Mouse (Mus musculus) heart, embryonic 13.5 days (tissue): ENCODE data around the gene Clmp. TPM values are rescaled to one million over a fixed set of nuclear protein-coding genes. Genes with fewer than 3 reads are reported as not detected.

Experiments
- ATAC-seq: fragments of 200-750 bp; cut with Nextera tagmentation; 2 replicates; pipeline ENCODE4 v1.8.0; 2017; ENCODE audit warnings: moderate TSS enrichment; ENCODE audit not compliant: insufficient number of reproducible peaks, low FRiP score, low TSS enrichment; ENCODE audit errors: extremely low read depth
- H3K27ac ChIP-seq: fragments of 300-500 bp; sonication (generic); replicated peaks from 2 replicates; pipeline ENCODE4 v1.5.1; 2015; ENCODE audit warnings: moderate library complexity, mild to moderate bottlenecking, inconsistent platforms
- H3K27me3 ChIP-seq: fragments of 300-500 bp; sonication (generic); replicated peaks from 2 replicates; pipeline ENCODE4 v1.6.1; 2015; ENCODE audit warnings: mild to moderate bottlenecking, inconsistent platforms
- H3K36me3 ChIP-seq: fragments of 300-500 bp; sonication (generic); 2 replicates; pipeline ENCODE4 v1.6.1; 2015; ENCODE audit warnings: mild to moderate bottlenecking, inconsistent platforms
- H3K4me1 ChIP-seq: fragments of 300-500 bp; sonication (generic); 2 replicates; pipeline ENCODE4 v1.6.1; 2015; ENCODE audit warnings: inconsistent platforms
- H3K4me2 ChIP-seq: fragments of 300-500 bp; sonication (generic); 2 replicates; pipeline ENCODE4 v1.6.1; 2015; ENCODE audit warnings: inconsistent platforms, mild to moderate bottlenecking, moderate library complexity
- H3K4me3 ChIP-seq: fragments of 300-500 bp; sonication (generic); 2 replicates; pipeline ENCODE4 v1.5.1; 2015; ENCODE audit warnings: moderate library complexity, mild to moderate bottlenecking, inconsistent platforms
- H3K9ac ChIP-seq: fragments of 300-500 bp; sonication (generic); 2 replicates; pipeline ENCODE4 v1.6.1; 2015; ENCODE audit warnings: inconsistent platforms, mild to moderate bottlenecking, moderate library complexity
- H3K9me3 ChIP-seq: fragments of 300-500 bp; sonication (generic); 2 replicates; pipeline ENCODE4 v1.6.1; 2016; ENCODE audit warnings: inconsistent platforms
- WGBS: fragments of 180-500 bp; shearing (Covaris S2); methylation state at CpG from one replicate; pipeline ENCODE4 v1.1.7; 2015; ENCODE audit warnings: mixed read lengths; 5-methylcytosine and 5-hydroxymethylcytosine counted together
- polyA plus RNA-seq: library from polyadenylated mRNA; unstranded; fragments of >200 nt; fragmentation: Nextera tagmentation; extraction: Ambion mirVana; gene quantifications from 2 replicates; pipeline ENCODE4 v1.2.1, GENCODE M21; 2015

Clmp gene
- polyA plus RNA-seq, 1 experiment from 2014 or later, result 9.4 TPM

GRCm38 (mm10) chr9:40717182-40717874, 31.6 kb downstream of the Clmp start:
- peak overlapping the region; percentile 41 for H3K27ac ChIP-seq
- no peak overlapping the region for H3K9ac ChIP-seq
- 60% methylated on average over 18 of the region's 18 CpGs for WGBS
- H3K4me2 ChIP-seq, result peak overlapping the region; percentile 20
- H3K36me3 ChIP-seq, result no peaks in the 10 kb centered on the region
- no peak overlapping the region for H3K4me3 ChIP-seq
- no peak for ATAC-seq
- H3K9me3 ChIP-seq, result no peaks in the 10 kb centered on the region
- H3K4me1 ChIP-seq, result peaks cover 15% of the 10 kb centered on the region
- no peaks in the 10 kb centered on the region for H3K27me3 ChIP-seq

- no peak overlapping the region for H3K27ac ChIP-seq
- no peaks in the 10 kb centered on the region for H3K27me3 ChIP-seq
- no peaks in the 10 kb centered on the region for H3K9me3 ChIP-seq
- WGBS, result 34% methylated on average over 7 of the region's 7 CpGs
- H3K36me3 ChIP-seq, result no peaks in the 10 kb centered on the region
- no peak for ATAC-seq
- H3K4me3 ChIP-seq, result no peak overlapping the region
- peaks cover 19% of the 10 kb centered on the region for H3K4me1 ChIP-seq
- H3K9ac ChIP-seq, result no peak overlapping the region
- H3K4me2 ChIP-seq, result peak overlapping the region; percentile 20
Measured at GRCm38 (mm10) chr9:40717875-40718185, 32.1 kb downstream of the Clmp start.

GRCm38 (mm10) chr9:40720881-40721280, 35.1 kb downstream of the Clmp start:
- Histone ChIP-seq H3K36me3 (no peaks in the 10 kb centered on the region), H3K4me3 (no peak overlapping the region), H3K4me1 (peaks cover 23% of the 10 kb centered on the region), H3K4me2 (no peak overlapping the region), H3K27me3 (no peaks in the 10 kb centered on the region), H3K9ac (no peak overlapping the region), H3K27ac (no peak overlapping the region), H3K9me3 (no peaks in the 10 kb centered on the region)
- 49% methylated on average over 7 of the region's 7 CpGs for WGBS
- ATAC-seq, result no peak

- Histone ChIP-seq H3K36me3 (no peaks in the 10 kb centered on the region), H3K9ac (no peak overlapping the region), H3K27ac (no peak overlapping the region), H3K4me2 (no peak overlapping the region), H3K4me1 (peaks cover 11% of the 10 kb centered on the region; the same call in 1 of the 2 replicates), H3K9me3 (no peaks in the 10 kb centered on the region), H3K27me3 (no peaks in the 10 kb centered on the region), H3K4me3 (no peak overlapping the region)
- no peak for ATAC-seq
- 55% methylated on average over 2 of the region's 2 CpGs for WGBS
Measured at GRCm38 (mm10) chr9:40723311-40723772, 37.6 kb downstream of the Clmp start.

GRCm38 (mm10) chr9:40724978-40725377, 39.2 kb downstream of the Clmp start:
- Histone ChIP-seq H3K27ac (no peak overlapping the region), H3K4me1 (peaks cover 11% of the 10 kb centered on the region; the same call in 1 of the 2 replicates), H3K9ac (no peak overlapping the region), H3K9me3 (no peaks in the 10 kb centered on the region), H3K36me3 (no peaks in the 10 kb centered on the region), H3K4me2 (no peak overlapping the region), H3K27me3 (no peaks in the 10 kb centered on the region), H3K4me3 (no peak overlapping the region)
- no peak for ATAC-seq
- 63% methylated on average over 5 of the region's 5 CpGs for WGBS

- H3K36me3 ChIP-seq, result no peaks in the 10 kb centered on the region
- H3K27ac ChIP-seq, result no peak overlapping the region
- 74% methylated on average over 4 of the region's 4 CpGs for WGBS
- H3K9ac ChIP-seq, result no peak overlapping the region
- no peaks in the 10 kb centered on the region for H3K27me3 ChIP-seq
- H3K4me1 ChIP-seq, result peaks cover 23% of the 10 kb centered on the region
- H3K9me3 ChIP-seq, result no peaks in the 10 kb centered on the region
- H3K4me2 ChIP-seq, result no peak overlapping the region
- ATAC-seq, result no peak
- H3K4me3 ChIP-seq, result no peak overlapping the region
Measured at GRCm38 (mm10) chr9:40727140-40727823, 41.5 kb downstream of the Clmp start.

GRCm38 (mm10) chr9:40727824-40728495, 42.2 kb downstream of the Clmp start:
- WGBS, result 70% methylated on average over 7 of the region's 7 CpGs
- Histone ChIP-seq H3K9ac (no peak overlapping the region), H3K4me1 (peaks cover 23% of the 10 kb centered on the region), H3K27ac (no peak overlapping the region), H3K4me3 (no peak overlapping the region), H3K27me3 (no peaks in the 10 kb centered on the region), H3K9me3 (no peaks in the 10 kb centered on the region), H3K4me2 (no peak overlapping the region), H3K36me3 (no peaks in the 10 kb centered on the region)
- ATAC-seq, result no peak

GRCm38 (mm10) chr9:40730302-40730700, 44.5 kb downstream of the Clmp start:
- Histone ChIP-seq H3K27ac (peak overlapping the region; percentile 85), H3K4me3 (peak overlapping the region; percentile 55), H3K9ac (peak overlapping the region; percentile 78), H3K4me1 (peaks cover 19% of the 10 kb centered on the region), H3K36me3 (no peaks in the 10 kb centered on the region), H3K4me2 (peak overlapping the region; percentile 76), H3K9me3 (no peaks in the 10 kb centered on the region), H3K27me3 (no peaks in the 10 kb centered on the region)
- WGBS, result 60% methylated on average over 12 of the region's 12 CpGs
- no peak for ATAC-seq

- no peaks in the 10 kb centered on the region for H3K9me3 ChIP-seq
- ATAC-seq, result no peak
- H3K4me3 ChIP-seq, result peak overlapping the region; percentile 55
- H3K4me1 ChIP-seq, result peaks cover 19% of the 10 kb centered on the region
- no peaks in the 10 kb centered on the region for H3K27me3 ChIP-seq
- under 1% methylated on average over 35 of the region's 35 CpGs for WGBS
- peak overlapping the region; percentile 85 for H3K27ac ChIP-seq
- no peaks in the 10 kb centered on the region for H3K36me3 ChIP-seq
- H3K9ac ChIP-seq, result peak overlapping the region; percentile 78
- H3K4me2 ChIP-seq, result peak overlapping the region; percentile 76
Measured at GRCm38 (mm10) chr9:40730701-40731590, 45.2 kb downstream of the Clmp start.

- Histone ChIP-seq H3K9ac (peak overlapping the region; percentile 78), H3K36me3 (no peaks in the 10 kb centered on the region), H3K27ac (peak overlapping the region; percentile 85), H3K4me3 (peak overlapping the region; percentile 55), H3K27me3 (no peaks in the 10 kb centered on the region), H3K4me1 (peaks cover 19% of the 10 kb centered on the region), H3K4me2 (peak overlapping the region; percentile 76), H3K9me3 (no peaks in the 10 kb centered on the region)
- ATAC-seq, result no peak
- WGBS, result 9% methylated on average over 7 of the region's 7 CpGs
Measured at GRCm38 (mm10) chr9:40731591-40732048, 45.9 kb downstream of the Clmp start.

- Histone ChIP-seq H3K27me3 (no peaks in the 10 kb centered on the region), H3K36me3 (no peaks in the 10 kb centered on the region), H3K4me3 (no peak overlapping the region), H3K27ac (peak overlapping the region; percentile 85), H3K4me1 (peaks cover 19% of the 10 kb centered on the region), H3K9me3 (no peaks in the 10 kb centered on the region), H3K9ac (no peak overlapping the region), H3K4me2 (peak overlapping the region; percentile 76; the same call in 1 of the 2 replicates)
- 39% methylated on average over 2 of the region's 2 CpGs for WGBS
- no peak for ATAC-seq
Measured at GRCm38 (mm10) chr9:40732302-40732701, 46.5 kb downstream of the Clmp start.
